ENCODE assay signal across 14 mouse cellular contexts in genomic region chr3:95286011-95286410, GRCm38 (mm10). TPM values are rescaled to one million over a fixed set of nuclear protein-coding genes. Genes with fewer than 3 reads are reported as not detected.
DNase-seq lines count a peak whose midpoint lies in the region; ATAC-seq and TF ChIP-seq lines count a peak whose summit lies in the region.
"Had no signal": no experiment of that assay in that cellular context is flagged by ENCODE, and none has a peak within 500 bp of the region (broad histone marks: within the 10 kb centered on the region; RNA-seq: fewer than 3 reads in every experiment).

No protein-coding gene starts in this region.

- no peak overlapping the region for H3K9ac ChIP-seq in kidney, embryonic 15.5 days
- no peak overlapping the region for H3K9ac ChIP-seq in stomach, postnatal 0 days (ENCODE audit: low read length)
- H3K9ac ChIP-seq: liver, embryonic 13.5 days had no signal

- TF ChIP-seq CTCF in gastrocnemius, adult 2 months (IDR thresholded peaks at IDR 0.05): no peak
- no peak for TF ChIP-seq CTCF in stomach, postnatal 0 days (IDR thresholded peaks at IDR 0.05; ENCODE audit: low read depth)

- H3K4me3 ChIP-seq in gastrocnemius, adult 2 months: peak overlapping the region; percentile 35
- H3K4me3 ChIP-seq in megakaryocyte, embryonic 14.5 days (replicated peaks): peak overlapping the region; percentile 99
- no peak overlapping the region for H3K4me3 ChIP-seq in kidney, embryonic 15.5 days (replicated peaks)
- H3K4me3 ChIP-seq in stomach, postnatal 0 days (ENCODE audit: low read depth, low read length): no peak overlapping the region
- H3K4me3 ChIP-seq: liver, embryonic 13.5 days had no signal

- H3K27me3 ChIP-seq in megakaryocyte, embryonic 14.5 days (replicated peaks): no peaks in the 10 kb centered on the region
- H3K27me3 ChIP-seq in kidney, embryonic 15.5 days: no peaks in the 10 kb centered on the region
- no peaks in the 10 kb centered on the region for H3K27me3 ChIP-seq in stomach, postnatal 0 days (ENCODE audit: control insufficient read depth, insufficient read depth, low read length)
- H3K27me3 ChIP-seq: liver, embryonic 13.5 days had no signal

- ATAC-seq in megakaryocyte, adult 5-6 weeks (ENCODE audit: poor library complexity, severe bottlenecking): no peak
- no peak for ATAC-seq in kidney, embryonic 15.5 days (replicated peaks; ENCODE audit: low FRiP score)
- ATAC-seq in stomach, postnatal 0 days (ENCODE audit: low FRiP score, low TSS enrichment): no peak
- ATAC-seq: hindbrain, embryonic 16.5 days had no signal

- no peaks in the 10 kb centered on the region for H3K9me3 ChIP-seq in megakaryocyte, embryonic 14.5 days
- H3K9me3 ChIP-seq in kidney, embryonic 15.5 days (replicated peaks): no peaks in the 10 kb centered on the region
- no peaks in the 10 kb centered on the region for H3K9me3 ChIP-seq in stomach, postnatal 0 days (ENCODE audit: control insufficient read depth, low read length)
- H3K9me3 ChIP-seq: liver, embryonic 13.5 days had no signal

- peak overlapping the region; percentile 66 for H3K27ac ChIP-seq in gastrocnemius, adult 2 months
- H3K27ac ChIP-seq in kidney, embryonic 15.5 days: peak overlapping the region; percentile 59; the same call in 1 of the 2 replicates
- peak overlapping the region; percentile 49; the same call in 1 of the 2 replicates for H3K27ac ChIP-seq in stomach, postnatal 0 days (replicated peaks)
- H3K27ac ChIP-seq: liver, embryonic 13.5 days had no signal

- peaks cover 70% of the 10 kb centered on the region for H3K4me1 ChIP-seq in megakaryocyte, embryonic 14.5 days
- H3K4me1 ChIP-seq in kidney, embryonic 15.5 days: peaks cover 37% of the 10 kb centered on the region
- H3K4me1 ChIP-seq in stomach, postnatal 0 days (replicated peaks; ENCODE audit: control insufficient read depth, insufficient read depth): no peaks in the 10 kb centered on the region

- intact Hi-C loops in gastrocnemius, adult 2 months (cut with DNase I): loop anchor here (2.0 kb wide), 1 partner anchor 25 kb away; no protein-coding TSS in a partner anchor

- TF ChIP-seq EP300 in stomach, postnatal 0 days (optimal IDR thresholded peaks at IDR 0.05): no peak

- DNase-seq in gastrocnemius, adult 2 months: no peak
- DNase-seq in gastrocnemius, postnatal 25 days: no peak
- DNase-seq in stomach, postnatal 0 days (ENCODE audit: low spot score): no peak
- DNase-seq in right cerebral cortex, postnatal 4 days: no peak
- no peak for DNase-seq in cerebellum, adult 18-20 months
- DNase-seq: cerebellum, postnatal 36 days; heart, postnatal 14 days; liver, embryonic 13.5 days; thymus, postnatal 25 days had no signal

- H3K36me3 ChIP-seq in megakaryocyte, embryonic 14.5 days (replicated peaks; ENCODE audit: low read length): peaks cover 73% of the 10 kb centered on the region
- peaks cover 33% of the 10 kb centered on the region for H3K36me3 ChIP-seq in kidney, embryonic 15.5 days
- H3K36me3 ChIP-seq in stomach, postnatal 0 days (ENCODE audit: control insufficient read depth, insufficient read depth, low read length): peaks cover 7% of the 10 kb centered on the region

- 50% methylated on average over 5 of the region's 5 CpGs for WGBS in kidney, embryonic 15.5 days
- WGBS in stomach, postnatal 0 days: 57% methylated on average over 5 of the region's 5 CpGs

- H3K4me2 ChIP-seq in kidney, embryonic 15.5 days: no peak overlapping the region
- H3K4me2 ChIP-seq in stomach, postnatal 0 days (replicated peaks; ENCODE audit: low read depth): no peak overlapping the region; the same call in 1 of the 2 replicates
- H3K4me2 ChIP-seq: liver, embryonic 13.5 days had no signal

RNA-seq across cellular contexts. Expression of gene Prune1, which starts 4.1 kb away (rescaled TPM):
- total RNA-seq in gastrocnemius, adult 2 months (2021): 10 to 100 TPM; 45.8 to 46.9 TPM
- total RNA-seq in gastrocnemius, postnatal 25 days (2021): 10 to 100 TPM; 36.5 to 38.3 TPM
- polyA plus RNA-seq in megakaryocyte, embryonic 14.5 days (2012; ENCODE audit: insufficient read depth, low replicate concordance): 5.2 and 6.0 TPM in 2 replicates
- total RNA-seq in megakaryocyte, adult 5-6 weeks (2015): 12.4 and 14.5 TPM in 2 replicates
- total RNA-seq in megakaryocyte, adult 5-6 weeks (2017): 7.8 and 10.2 TPM in 2 replicates
- 21.6 and 22.5 TPM in 2 replicates for polyA plus RNA-seq in kidney, embryonic 15.5 days (2015; fragmentation: Nextera tagmentation; extraction: Ambion mirVana)
- polyA plus RNA-seq in stomach, postnatal 0 days (2015; fragmentation: Nextera tagmentation; extraction: Ambion mirVana): 10.1 and 11.7 TPM in 2 replicates

RNA-seq across cellular contexts. Expression of gene Mindy1, which starts 4.9 kb away (rescaled TPM):
- 10 to 100 TPM; 23.9 to 26.4 TPM for total RNA-seq in gastrocnemius, adult 2 months (2021)
- 10 to 100 TPM; 19.9 to 22.8 TPM for total RNA-seq in gastrocnemius, postnatal 25 days (2021)
- polyA plus RNA-seq in megakaryocyte, embryonic 14.5 days (2012; ENCODE audit: insufficient read depth, low replicate concordance): 517 and 1,363 TPM in 2 replicates
- 49.5 and 55.2 TPM in 2 replicates for total RNA-seq in megakaryocyte, adult 5-6 weeks (2015)
- total RNA-seq in megakaryocyte, adult 5-6 weeks (2017): 44.0 and 54.1 TPM in 2 replicates
- polyA plus RNA-seq in kidney, embryonic 15.5 days (2015; fragmentation: Nextera tagmentation; extraction: Ambion mirVana): 39.2 and 46.2 TPM in 2 replicates
- 55.9 and 64.1 TPM in 2 replicates for polyA plus RNA-seq in stomach, postnatal 0 days (2015; fragmentation: Nextera tagmentation; extraction: Ambion mirVana)

RNA-seq across cellular contexts. Expression of gene Anxa9, which starts 21.0 kb away (rescaled TPM):
- total RNA-seq in gastrocnemius, adult 2 months (2021): not detected
- under 1 TPM; 0.15 to 0.27 TPM for total RNA-seq in gastrocnemius, postnatal 25 days (2021)
- 0.66 TPM in 1 of 2 replicates, not detected in the other for polyA plus RNA-seq in megakaryocyte, embryonic 14.5 days (2012; ENCODE audit: insufficient read depth, low replicate concordance)
- 3.0 and 3.8 TPM in 2 replicates for total RNA-seq in megakaryocyte, adult 5-6 weeks (2015)
- total RNA-seq in megakaryocyte, adult 5-6 weeks (2017): 1.9 and 2.4 TPM in 2 replicates
- polyA plus RNA-seq in kidney, embryonic 15.5 days (2015; fragmentation: Nextera tagmentation; extraction: Ambion mirVana): 6.2 and 6.5 TPM in 2 replicates
- polyA plus RNA-seq in stomach, postnatal 0 days (2015; fragmentation: Nextera tagmentation; extraction: Ambion mirVana): 57.2 and 63.1 TPM in 2 replicates

RNA-seq across cellular contexts. Expression of gene Cers2, which starts 28.6 kb away (rescaled TPM):
- total RNA-seq in gastrocnemius, adult 2 months (2021): 10 to 100 TPM; 19.6 to 23.4 TPM
- 10 to 100 TPM; 20.3 to 21.7 TPM for total RNA-seq in gastrocnemius, postnatal 25 days (2021)
- polyA plus RNA-seq in megakaryocyte, embryonic 14.5 days (2012; ENCODE audit: insufficient read depth, low replicate concordance): 36.9 and 124 TPM in 2 replicates
- 184 and 191 TPM in 2 replicates for total RNA-seq in megakaryocyte, adult 5-6 weeks (2015)
- 86.0 and 107 TPM in 2 replicates for total RNA-seq in megakaryocyte, adult 5-6 weeks (2017)
- 169 and 181 TPM in 2 replicates for polyA plus RNA-seq in kidney, embryonic 15.5 days (2015; fragmentation: Nextera tagmentation; extraction: Ambion mirVana)
- 75.0 and 80.3 TPM in 2 replicates for polyA plus RNA-seq in stomach, postnatal 0 days (2015; fragmentation: Nextera tagmentation; extraction: Ambion mirVana)

RNA-seq across cellular contexts. Expression of gene Bnipl, which starts 35.0 kb away (rescaled TPM):
- total RNA-seq in gastrocnemius, adult 2 months (2021): under 1 TPM in 1 of 2 experiments, not detected in 1; 0.31 TPM
- not detected for total RNA-seq in gastrocnemius, postnatal 25 days (2021)
- 0.30 TPM in 1 of 2 replicates, not detected in the other for polyA plus RNA-seq in megakaryocyte, embryonic 14.5 days (2012; ENCODE audit: insufficient read depth, low replicate concordance)
- not detected in 2 replicates for total RNA-seq in megakaryocyte, adult 5-6 weeks (2015)
- not detected in 2 replicates for total RNA-seq in megakaryocyte, adult 5-6 weeks (2017)
- polyA plus RNA-seq in kidney, embryonic 15.5 days (2015; fragmentation: Nextera tagmentation; extraction: Ambion mirVana): 1.2 and 1.4 TPM in 2 replicates
- polyA plus RNA-seq in stomach, postnatal 0 days (2015; fragmentation: Nextera tagmentation; extraction: Ambion mirVana): 16.6 and 16.8 TPM in 2 replicates
- total RNA-seq: adrenal gland, adult 2 months had no signal
- polyA plus RNA-seq: adrenal gland, adult 2 months; hindbrain, embryonic 16.5 days; liver, embryonic 13.5 days had no signal

Comparison
In these comparisons a context has a peak if more than half of its experiments do, and no peak if none do; other contexts are left out.
1. H3K4me3 ChIP-seq: peak in gastrocnemius, adult 2 months (single experiment) and megakaryocyte, embryonic 14.5 days (single experiment); none in kidney, embryonic 15.5 days (single experiment) and stomach, postnatal 0 days (single experiment).
2. Peak in every context shown above with its lines, with median percentiles within 50 percentile points of each other: H3K27ac ChIP-seq.